Mouse (Mus musculus) kidney, adult 2 months (tissue): ENCODE measurements around the gene Ergic3. TPM values are rescaled to one million over a fixed set of nuclear protein-coding genes. Genes with fewer than 3 reads are reported as not detected.

Source experiments
- DNase-seq: peaks from one replicate; pipeline ENCODE4 v3.0.0; 2021
- H3K27ac ChIP-seq: fragments of 200-500 bp; 2 replicates; pipeline ENCODE4 v1.5.1; 2012; ENCODE audit warnings: low read depth, low read length, control low read depth, inconsistent platforms; ENCODE audit not compliant: insufficient read depth
- H3K27me3 ChIP-seq: fragments of 200-500 bp; replicated peaks from 2 replicates; pipeline ENCODE4 v1.6.1; 2012; ENCODE audit warnings: mild to moderate bottlenecking, moderate library complexity, low read length, inconsistent platforms; ENCODE audit not compliant: control insufficient read depth, insufficient read depth
- H3K36me3 ChIP-seq: fragments of 200-500 bp; 2 replicates; pipeline ENCODE4 v1.6.1; 2012; ENCODE audit warnings: mild to moderate bottlenecking, moderate library complexity, low read length, inconsistent platforms; ENCODE audit not compliant: control insufficient read depth, insufficient read depth
- H3K4me1 ChIP-seq: fragments of 200-500 bp; 2 replicates; pipeline ENCODE4 v1.6.1; 2011; ENCODE audit warnings: low read length; ENCODE audit not compliant: control insufficient read depth, insufficient read depth
- H3K4me3 ChIP-seq: fragments of 200-500 bp; 2 replicates; pipeline ENCODE4 v1.5.1; 2011; ENCODE audit warnings: mild to moderate bottlenecking, low read depth, low read length, control low read depth; ENCODE audit not compliant: insufficient read depth
- CTCF ChIP-seq: fragments of 200-500 bp; conservative IDR thresholded peaks from 2 replicates; pipeline ENCODE4 v1.5.1; 2011; ENCODE audit warnings: low read depth, mild to moderate bottlenecking, control low read depth, low read length, moderate library complexity, mixed read lengths; ENCODE audit not compliant: insufficient read depth, insufficient read length
- POLR2A ChIP-seq: fragments of 200-500 bp; IDR thresholded peaks from one replicate; pipeline ENCODE4 v1.6.1; 2011; ENCODE audit warnings: low read depth, low read length, control low read depth
- WGBS: fragments of 180-500 bp; shearing (Covaris S2); methylation state at CpG from one replicate; pipeline ENCODE4 v1.1.7; 2018; 5-methylcytosine and 5-hydroxymethylcytosine counted together
- polyA plus RNA-seq: library from polyadenylated mRNA; depleted of rRNA; stranded (reverse); fragments of >200 nt; gene quantifications from 2 replicates; pipeline ENCODE4 v1.2.3, GENCODE M21; 2012

The Ergic3 gene
- polyA plus RNA-seq, 1 experiment: 345 TPM

- Histone ChIP-seq H3K4me3 (no peak overlapping the region), H3K27ac (no peak overlapping the region), H3K36me3 (0 out of 2 replicates have a peak, but pooled peaks cover 2% of the 10 kb centered on the region), H3K4me1 (no peaks in the 10 kb centered on the region), H3K27me3 (no peaks in the 10 kb centered on the region)
- 95% methylated on average over 7 of the region's 7 CpGs for WGBS
- no peak for DNase-seq
- TF ChIP-seq CTCF (no peak), POLR2A (no peak)
Observed at GRCm38 (mm10) chr2:155985776-155986175, 22.1 kb upstream of the Ergic3 start.

GRCm38 (mm10) chr2:155987131-155987530, 20.7 kb upstream of the Ergic3 start:
- no peaks in the 10 kb centered on the region for H3K4me1 ChIP-seq
- no peak overlapping the region for H3K4me3 ChIP-seq
- 0 out of 2 replicates have a peak, but pooled peaks cover 2% of the 10 kb centered on the region for H3K36me3 ChIP-seq
- no peak for DNase-seq
- H3K27me3 ChIP-seq: no peaks in the 10 kb centered on the region
- TF ChIP-seq POLR2A: no peak
- no peak for TF ChIP-seq CTCF
- WGBS: 95% methylated on average over 6 of the region's 6 CpGs
- no peak overlapping the region for H3K27ac ChIP-seq

GRCm38 (mm10) chr2:155989085-155989484, 18.8 kb upstream of the Ergic3 start:
- no peak for DNase-seq
- H3K4me3 ChIP-seq: no peak overlapping the region
- TF ChIP-seq CTCF (no peak), POLR2A (no peak)
- no peaks in the 10 kb centered on the region for H3K4me1 ChIP-seq
- no peaks in the 10 kb centered on the region for H3K36me3 ChIP-seq
- H3K27ac ChIP-seq: no peak overlapping the region
- 72% methylated on average over 4 of the region's 4 CpGs for WGBS
- no peaks in the 10 kb centered on the region for H3K27me3 ChIP-seq

- H3K27ac ChIP-seq: no peak overlapping the region
- DNase-seq: no peak
- 90% methylated on average over 10 of the region's 10 CpGs for WGBS
- H3K4me1 ChIP-seq: no peaks in the 10 kb centered on the region
- no peak overlapping the region for H3K4me3 ChIP-seq
- no peaks in the 10 kb centered on the region for H3K27me3 ChIP-seq
- no peak for TF ChIP-seq POLR2A
- TF ChIP-seq CTCF: no peak
- no peaks in the 10 kb centered on the region; the same call in 1 of the 2 replicates for H3K36me3 ChIP-seq
Observed at GRCm38 (mm10) chr2:155991151-155991550, 16.7 kb upstream of the Ergic3 start.

- Histone ChIP-seq H3K4me1 (no peaks in the 10 kb centered on the region), H3K27me3 (no peaks in the 10 kb centered on the region), H3K27ac (no peak overlapping the region), H3K36me3 (no peaks in the 10 kb centered on the region; the same call in 1 of the 2 replicates), H3K4me3 (no peak overlapping the region)
- DNase-seq: peak; percentile 84
- TF ChIP-seq POLR2A: no peak
- no peak for TF ChIP-seq CTCF
- 55% methylated on average over 14 of the region's 14 CpGs for WGBS
Observed at GRCm38 (mm10) chr2:155991863-155992321, 16.0 kb upstream of the Ergic3 start.

- no peak overlapping the region for H3K27ac ChIP-seq
- H3K36me3 ChIP-seq: no peaks in the 10 kb centered on the region
- no peak for DNase-seq
- H3K4me1 ChIP-seq: no peaks in the 10 kb centered on the region; the same call in 1 of the 2 replicates
- 0 out of 2 replicates have a peak, but pooled peaks have one; percentile 19 for TF ChIP-seq CTCF
- TF ChIP-seq POLR2A: no peak
- 93% methylated on average over 4 of the region's 4 CpGs for WGBS
- no peak overlapping the region for H3K4me3 ChIP-seq
- H3K27me3 ChIP-seq: no peaks in the 10 kb centered on the region
Observed at GRCm38 (mm10) chr2:156005393-156005792, 2.5 kb upstream of the Ergic3 start.

GRCm38 (mm10) chr2:156018106-156018505, 10.3 kb downstream of the Ergic3 start:
- Histone ChIP-seq H3K4me3 (no peak overlapping the region), H3K27ac (no peak overlapping the region), H3K4me1 (no peaks in the 10 kb centered on the region), H3K27me3 (no peaks in the 10 kb centered on the region), H3K36me3 (no peaks in the 10 kb centered on the region; the same call in none of the 2 replicates)
- 67% methylated on average over 3 of the region's 3 CpGs for WGBS
- no peak for TF ChIP-seq CTCF
- no peak for TF ChIP-seq POLR2A
- no peak for DNase-seq
